Mouse (Mus musculus) heart, adult 2 months (tissue): Measurements from ENCODE around the gene Dct. TPM values are rescaled to one million over a fixed set of nuclear protein-coding genes. Genes with fewer than 3 reads are reported as not detected.

Experiments used
- DNase-seq, 2 experiments: peaks; one replicate each; pipeline ENCODE4 v3.0.0; 2021
- H3K27ac ChIP-seq: fragments of 200-600 bp; 2 replicates; pipeline ENCODE4 v1.8.1; 2022
- H3K27me3 ChIP-seq: fragments of 200-500 bp; 2 replicates; pipeline ENCODE4 v1.6.1; 2012; ENCODE audit warnings: mild to moderate bottlenecking, low read length, inconsistent platforms, mixed read lengths; ENCODE audit not compliant: control insufficient read depth, insufficient read depth
- H3K36me3 ChIP-seq: fragments of 200-500 bp; 2 replicates; pipeline ENCODE4 v1.6.1; 2012; ENCODE audit warnings: low read length, inconsistent platforms; ENCODE audit not compliant: control insufficient read depth, insufficient read depth
- H3K4me1 ChIP-seq: fragments of 200-500 bp; 2 replicates; pipeline ENCODE4 v1.6.1; 2011; ENCODE audit warnings: low read length; ENCODE audit not compliant: control insufficient read depth, insufficient read depth
- H3K4me3 ChIP-seq: fragments of 200-600 bp; 2 replicates; pipeline ENCODE4 v1.8.1; 2022
- H3K79me2 ChIP-seq: fragments of 200-500 bp; replicated peaks from 2 replicates; pipeline ENCODE4 v1.6.1; 2012; ENCODE audit warnings: mild to moderate bottlenecking, inconsistent platforms, low read length, moderate library complexity, mixed read lengths; ENCODE audit not compliant: control insufficient read depth, insufficient read depth
- H3K9ac ChIP-seq: fragments of 200-500 bp; 2 replicates; pipeline ENCODE4 v1.6.1; 2012; ENCODE audit warnings: low read depth, mild to moderate bottlenecking, control low read depth, inconsistent platforms, low read length, mixed read lengths
- CTCF ChIP-seq: fragments of 200-600 bp; IDR thresholded peaks from 2 replicates; pipeline ENCODE4 v1.8.1; 2022; ENCODE audit warnings: antibody characterized with exemption, mild to moderate bottlenecking, moderate library complexity
- EP300 ChIP-seq: fragments of 200-500 bp; IDR thresholded peaks from 2 replicates; pipeline ENCODE4 v1.6.1; 2011; ENCODE audit warnings: low read depth, low read length, control low read depth; ENCODE audit not compliant: insufficient read depth
- POLR2A ChIP-seq: fragments of 200-500 bp; IDR thresholded peaks from 2 replicates; pipeline ENCODE4 v1.6.1; 2011; ENCODE audit warnings: mild to moderate bottlenecking, low read depth, low read length, control low read depth; ENCODE audit not compliant: insufficient read depth
- WGBS: fragments of 180-500 bp; shearing (Covaris S2); methylation state at CpG from one replicate; pipeline ENCODE4 v1.1.7; 2018; 5-methylcytosine and 5-hydroxymethylcytosine counted together
- intact Hi-C: fragments of 180-260 bp; cut with DNase I; formaldehyde crosslinking; loops from one replicate; pipeline ENCODE4 v1.15.1; 2025
- polyA plus RNA-seq: library from polyadenylated mRNA; depleted of rRNA; stranded (reverse); fragments of >200 nt; gene quantifications from 2 replicates; pipeline ENCODE4 v1.2.3, GENCODE M21; 2012
- total RNA-seq, 2 experiments: library from RNA; stranded (reverse); gene quantifications; 2 replicates each; pipeline ENCODE4 v1.2.3; 2021

Gene Dct
- total and polyA plus RNA-seq, 3 experiments: 2.1 to 5.1 (median 2.5) TPM

GRCm38 (mm10) chr14:118039074-118039473 lies 13.0 kb downstream of the Dct start:
- Histone ChIP-seq H3K27ac (no peak overlapping the region), H3K4me1 (no peaks in the 10 kb centered on the region), H3K79me2 (no peaks in the 10 kb centered on the region), H3K36me3 (no peaks in the 10 kb centered on the region), H3K27me3 (no peaks in the 10 kb centered on the region), H3K9ac (no peak overlapping the region), H3K4me3 (no peak overlapping the region)
- peak in 1 of 2 experiments; percentile 23 for DNase-seq
- intact Hi-C loops: no loop called here
- WGBS: 66% methylated on average over 3 of the region's 3 CpGs
- TF ChIP-seq CTCF: peak; percentile 30; the same call in 1 of the 2 replicates
- TF ChIP-seq POLR2A: no peak

GRCm38 (mm10) chr14:118027564-118027963 lies 24.5 kb downstream of the Dct start:
- H3K36me3 ChIP-seq: no peaks in the 10 kb centered on the region
- intact Hi-C loops: no loop called here
- H3K27me3 ChIP-seq: no peaks in the 10 kb centered on the region
- H3K79me2 ChIP-seq: no peaks in the 10 kb centered on the region
- WGBS: 90% methylated on average over 3 of the region's 3 CpGs
- DNase-seq: no peak
- no peak overlapping the region for H3K9ac ChIP-seq
- no peak overlapping the region for H3K27ac ChIP-seq
- TF ChIP-seq CTCF (peak; percentile 55), EP300 (no peak)
- no peaks in the 10 kb centered on the region for H3K4me1 ChIP-seq
- H3K4me3 ChIP-seq: no peak overlapping the region

- Histone ChIP-seq H3K27ac (no peak overlapping the region), H3K9ac (no peak overlapping the region), H3K27me3 (no peaks in the 10 kb centered on the region), H3K79me2 (no peaks in the 10 kb centered on the region), H3K4me1 (no peaks in the 10 kb centered on the region), H3K4me3 (no peak overlapping the region), H3K36me3 (no peaks in the 10 kb centered on the region)
- DNase-seq: no peak
- TF ChIP-seq EP300: no peak
- TF ChIP-seq CTCF: no peak
- no peak for TF ChIP-seq POLR2A
- WGBS: 81% methylated on average over 10 of the region's 10 CpGs
- intact Hi-C loops: no loop called here
Measured at GRCm38 (mm10) chr14:118021867-118022543, 30.0 kb downstream of the Dct start.

- no peaks in the 10 kb centered on the region for H3K27me3 ChIP-seq
- DNase-seq: no peak
- WGBS: 43% methylated on average over 5 of the region's 5 CpGs
Measured at GRCm38 (mm10) chr14:118019314-118019713, 32.7 kb downstream of the Dct start.

GRCm38 (mm10) chr14:118013237-118013636 lies 38.8 kb downstream of the Dct start:
- H3K9ac ChIP-seq: no peak overlapping the region
- WGBS: 82% methylated on average over 8 of the region's 8 CpGs
- H3K36me3 ChIP-seq: no peaks in the 10 kb centered on the region
- H3K27ac ChIP-seq: no peak overlapping the region
- no peak overlapping the region for H3K4me3 ChIP-seq
- no peaks in the 10 kb centered on the region for H3K27me3 ChIP-seq
- no peak for TF ChIP-seq POLR2A
- no peak for TF ChIP-seq EP300
- no peaks in the 10 kb centered on the region for H3K4me1 ChIP-seq
- H3K79me2 ChIP-seq: no peaks in the 10 kb centered on the region
- intact Hi-C loops: no loop called here
- DNase-seq: no peak

More at GRCm38 (mm10) chr14:118019314-118019713, 32.7 kb downstream of the Dct start:
- intact Hi-C loops: no loop called here
- H3K27ac ChIP-seq: no peak overlapping the region
- H3K4me3 ChIP-seq: no peak overlapping the region
- H3K4me1 ChIP-seq: no peaks in the 10 kb centered on the region
- no peaks in the 10 kb centered on the region for H3K36me3 ChIP-seq
- no peak for TF ChIP-seq EP300
- H3K79me2 ChIP-seq: no peaks in the 10 kb centered on the region
- H3K9ac ChIP-seq: no peak overlapping the region

GRCm38 (mm10) chr14:118009541-118009940 lies 42.5 kb downstream of the Dct start:
- WGBS: 59% methylated on average over 9 of the region's 9 CpGs
- Histone ChIP-seq H3K4me1 (no peaks in the 10 kb centered on the region), H3K79me2 (no peaks in the 10 kb centered on the region), H3K27ac (no peak overlapping the region), H3K36me3 (no peaks in the 10 kb centered on the region), H3K27me3 (no peaks in the 10 kb centered on the region), H3K9ac (no peak overlapping the region), H3K4me3 (no peak overlapping the region)
- intact Hi-C loops: loop anchor here (5.0 kb wide), 2 partner anchors 78 to 583 kb away; no protein-coding TSS in a partner anchor
- TF ChIP-seq EP300 (no peak), CTCF (no peak), POLR2A (no peak)
- no peak for DNase-seq
